7 mouse cellular contexts compared by ENCODE assay signal in the genomic region with DNA sequence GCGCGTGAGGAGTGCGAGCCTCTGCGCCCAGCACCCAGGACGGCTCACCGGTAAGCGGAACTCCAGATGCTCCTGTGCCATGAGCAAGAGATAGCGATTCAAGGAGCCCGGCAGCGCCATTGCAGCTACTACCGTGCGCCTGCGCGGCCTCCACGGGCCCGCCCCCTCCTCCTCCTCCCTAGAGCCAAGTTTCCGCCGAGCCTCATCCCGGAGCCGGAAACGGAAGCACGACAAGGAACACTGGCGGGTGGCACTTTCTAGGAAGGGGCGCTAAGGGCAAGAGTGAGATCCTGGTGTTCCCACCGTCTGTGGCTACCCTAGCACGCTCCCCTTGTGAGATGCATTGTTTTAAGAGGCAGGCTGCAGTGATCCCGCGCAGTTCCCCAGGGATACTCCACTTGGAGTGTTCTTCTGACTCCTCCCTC. TPM values are rescaled to one million over a fixed set of nuclear protein-coding genes. Genes with fewer than 3 reads are reported as not detected.
DNase-seq lines count a peak whose midpoint lies in the region; ATAC-seq and TF ChIP-seq lines count a peak whose summit lies in the region.

TSS of gene Trmt11 (minus strand) at position 208 of the 425 bp plus-strand sequence.

- H3K27me3 ChIP-seq in embryonic facial prominence, embryonic 11.5 days (ENCODE audit: control insufficient read depth, insufficient read depth, low read length), result no peaks in the 10 kb centered on the region
- H3K27me3 ChIP-seq in kidney, adult 2 months (replicated peaks; ENCODE audit: control insufficient read depth, insufficient read depth, low read length), result no peaks in the 10 kb centered on the region
- H3K27me3 ChIP-seq in limb, embryonic 12.5 days, result no peaks in the 10 kb centered on the region
- H3K27me3 ChIP-seq in midbrain, embryonic 15.5 days (replicated peaks), result no peaks in the 10 kb centered on the region
- H3K27me3 ChIP-seq in spleen, adult 2 months (ENCODE audit: control insufficient read depth, insufficient read depth, low read length), result no peaks in the 10 kb centered on the region

- no peaks in the 10 kb centered on the region for H3K9me3 ChIP-seq in embryonic facial prominence, embryonic 11.5 days (replicated peaks; ENCODE audit: control insufficient read depth, low read length)
- H3K9me3 ChIP-seq in limb, embryonic 12.5 days, result no peaks in the 10 kb centered on the region
- H3K9me3 ChIP-seq in midbrain, embryonic 15.5 days, result no peaks in the 10 kb centered on the region

- TF ChIP-seq POLR2A in kidney, adult 2 months (IDR thresholded peaks at IDR 0.05; ENCODE audit: low read depth, low read length), result peak; percentile 84
- peak; percentile 9; the same call in 1 of the 2 replicates for TF ChIP-seq POLR2A in spleen, adult 2 months (IDR thresholded peaks at IDR 0.05; ENCODE audit: low read depth, low read length)

- ATAC-seq in embryonic facial prominence, embryonic 11.5 days (replicated peaks; ENCODE audit: insufficient number of reproducible peaks, low FRiP score, low TSS enrichment, low read depth), result peak; percentile 95
- ATAC-seq in limb, embryonic 12.5 days (ENCODE audit: insufficient number of reproducible peaks, insufficient read depth, low FRiP score, low TSS enrichment, low read depth), result peak; percentile 93
- ATAC-seq in midbrain, embryonic 15.5 days (replicated peaks), result peak; percentile 98

- H3K27ac ChIP-seq in embryonic facial prominence, embryonic 11.5 days (replicated peaks; ENCODE audit: low read depth, low read length), result peak within 1 kb of the TSS; percentile 56
- peak within 1 kb of the TSS; percentile 78 for H3K27ac ChIP-seq in kidney, adult 2 months (ENCODE audit: insufficient read depth, low read depth, low read length)
- peak within 1 kb of the TSS; percentile 85 for H3K27ac ChIP-seq in limb, embryonic 12.5 days
- peak within 1 kb of the TSS; percentile 85 for H3K27ac ChIP-seq in midbrain, embryonic 15.5 days
- peak within 1 kb of the TSS; percentile 83 for H3K27ac ChIP-seq in spleen, adult 2 months (ENCODE audit: insufficient read depth, low read length)

- WGBS in embryonic facial prominence, embryonic 11.5 days, result under 1% methylated on average over 27 of the region's 28 CpGs
- WGBS in kidney, adult 2 months, result under 1% methylated on average over 28 of the region's 28 CpGs
- 2% methylated on average over 28 of the region's 28 CpGs for WGBS in limb, embryonic 12.5 days
- WGBS in midbrain, embryonic 15.5 days, result under 1% methylated on average over 28 of the region's 28 CpGs
- 1% methylated on average over 28 of the region's 28 CpGs for WGBS in spleen, adult 2 months

- peak within 1 kb of the TSS; percentile 68 for H3K4me2 ChIP-seq in embryonic facial prominence, embryonic 11.5 days (ENCODE audit: low read depth, low read length)
- H3K4me2 ChIP-seq in limb, embryonic 12.5 days, result peak within 1 kb of the TSS; percentile 79
- peak within 1 kb of the TSS; percentile 63 for H3K4me2 ChIP-seq in midbrain, embryonic 15.5 days

- peak within 1 kb of the TSS; percentile 76 for H3K4me3 ChIP-seq in embryonic facial prominence, embryonic 11.5 days (ENCODE audit: low read depth, low read length)
- peak within 1 kb of the TSS; percentile 92 for H3K4me3 ChIP-seq in kidney, adult 2 months (ENCODE audit: insufficient read depth, low read depth, low read length)
- peak within 1 kb of the TSS; percentile 67 for H3K4me3 ChIP-seq in limb, embryonic 12.5 days (replicated peaks)
- peak within 1 kb of the TSS; percentile 75 for H3K4me3 ChIP-seq in midbrain, embryonic 15.5 days
- peak within 1 kb of the TSS; percentile 94 for H3K4me3 ChIP-seq in spleen, adult 2 months (ENCODE audit: extremely low read depth, insufficient read depth, insufficient read length)

- no peaks in the 10 kb centered on the region; the same call in 1 of the 2 replicates for H3K36me3 ChIP-seq in embryonic facial prominence, embryonic 11.5 days (replicated peaks; ENCODE audit: control insufficient read depth, insufficient read depth, low read depth, low read length)
- no peaks in the 10 kb centered on the region for H3K36me3 ChIP-seq in kidney, adult 2 months (ENCODE audit: control insufficient read depth, insufficient read depth, low read length)
- peaks cover 15% of the 10 kb centered on the region for H3K36me3 ChIP-seq in limb, embryonic 12.5 days
- H3K36me3 ChIP-seq in midbrain, embryonic 15.5 days (replicated peaks), result 0 out of 2 replicates have a peak, but pooled peaks cover 2% of the 10 kb centered on the region
- 0 out of 2 replicates have a peak, but pooled peaks cover 1% of the 10 kb centered on the region for H3K36me3 ChIP-seq in spleen, adult 2 months (ENCODE audit: control insufficient read depth, insufficient read depth, low read length)

- peak within 1 kb of the TSS; percentile 87 for H3K9ac ChIP-seq in embryonic facial prominence, embryonic 11.5 days (replicated peaks; ENCODE audit: low read length)
- peak within 1 kb of the TSS; percentile 87 for H3K9ac ChIP-seq in limb, embryonic 12.5 days (replicated peaks)
- H3K9ac ChIP-seq in midbrain, embryonic 15.5 days, result peak within 1 kb of the TSS; percentile 73

- H3K4me1 ChIP-seq in embryonic facial prominence, embryonic 11.5 days (ENCODE audit: control insufficient read depth, insufficient read depth, low read length), result no peaks in the 10 kb centered on the region
- no peaks in the 10 kb centered on the region for H3K4me1 ChIP-seq in kidney, adult 2 months (ENCODE audit: control insufficient read depth, insufficient read depth, low read length)
- H3K4me1 ChIP-seq in limb, embryonic 12.5 days (replicated peaks), result peaks cover 10% of the 10 kb centered on the region
- H3K4me1 ChIP-seq in midbrain, embryonic 15.5 days, result peaks cover 21% of the 10 kb centered on the region
- peaks cover 2% of the 10 kb centered on the region for H3K4me1 ChIP-seq in spleen, adult 2 months (ENCODE audit: control insufficient read depth, insufficient read depth, insufficient read length)

- TF ChIP-seq CTCF in kidney, adult 2 months (conservative IDR thresholded peaks at IDR 0.05; ENCODE audit: insufficient read depth, insufficient read length, low read depth, low read length), result no peak
- TF ChIP-seq CTCF in spleen, adult 2 months (IDR thresholded peaks at IDR 0.05; ENCODE audit: extremely low read depth, insufficient read depth, insufficient read length, insufficient replicate concordance), result no peak

- peak; percentile 96 for DNase-seq in adrenal gland, postnatal 14 days
- DNase-seq in embryonic facial prominence, embryonic 11.5 days (ENCODE audit: low spot score), result peak; percentile 94
- peak; percentile 99 for DNase-seq in heart, adult 11 months
- peak; percentile 94 for DNase-seq in kidney, adult 2 months
- DNase-seq in spleen, adult 2 months (ENCODE audit: low read depth in 1 of 2, low spot score in 2 of 2), result peak; percentile 29 to 78

RNA-seq across cellular contexts. Expression of gene Trmt11, which starts in this region (rescaled TPM):
- total RNA-seq in adrenal gland, postnatal 14 days (2021), result 10.3 and 10.8 TPM in 2 replicates
- 32.2 and 34.4 TPM in 2 replicates for polyA plus RNA-seq in embryonic facial prominence, embryonic 11.5 days (2014; fragmentation: Nextera tagmentation; extraction: Ambion mirVana)
- polyA plus RNA-seq in kidney, adult 2 months (2012; rRNA removed), result 0.84 and 1.4 TPM in 2 replicates
- polyA plus RNA-seq in limb, embryonic 12.5 days (2016; fragmentation: Nextera tagmentation; extraction: Ambion mirVana), result 34.4 and 35.2 TPM in 2 replicates
- 20.5 and 23.4 TPM in 2 replicates for polyA plus RNA-seq in midbrain, embryonic 15.5 days (2015; fragmentation: Nextera tagmentation; extraction: Ambion mirVana)
- polyA plus RNA-seq in spleen, adult 2 months (2012; rRNA removed), result 0.54 and 0.76 TPM in 2 replicates

Comparison
In these comparisons a context has a peak if more than half of its experiments do, and no peak if none do; other contexts are left out.
1. Peak in every context shown above with its lines: DNase-seq, ATAC-seq, H3K4me3 ChIP-seq and H3K27ac ChIP-seq.
2. Peak in DNase-seq, H3K4me3 ChIP-seq and H3K27ac ChIP-seq in spleen, adult 2 months; RNA of the gene not detected or under 1 TPM.